Mouse (Mus musculus) lung, embryonic 16.5 days (tissue): ENCODE measurements around the gene Ctdsp1. TPM values are rescaled to one million over a fixed set of nuclear protein-coding genes. Genes with fewer than 3 reads are reported as not detected.
"Not testable (repeated sequence)": the region's sequence is repeated elsewhere in the genome, so short reads cannot be mapped to it uniquely, and the experiment has no call there.

Experiments used
- ATAC-seq: fragments of 200-750 bp; cut with Nextera tagmentation; 2 replicates; pipeline ENCODE4 v1.8.0; 2017; ENCODE audit warnings: low read depth, mild to moderate bottlenecking, moderate library complexity
- H3K27ac ChIP-seq: fragments of 300-500 bp; sonication (generic); 2 replicates; pipeline ENCODE4 v1.5.1; 2014; ENCODE audit warnings: mild to moderate bottlenecking, control low read depth, low read length
- H3K27me3 ChIP-seq: fragments of 300-500 bp; sonication (generic); 2 replicates; pipeline ENCODE4 v1.6.1; 2014; ENCODE audit warnings: low read depth, low read length, mixed read lengths; ENCODE audit not compliant: control insufficient read depth, insufficient read depth
- H3K36me3 ChIP-seq: fragments of 300-500 bp; sonication (generic); 2 replicates; pipeline ENCODE4 v1.6.1; 2014; ENCODE audit warnings: low read length; ENCODE audit not compliant: control insufficient read depth, insufficient read depth
- H3K4me1 ChIP-seq: fragments of 300-500 bp; sonication (generic); replicated peaks from 2 replicates; pipeline ENCODE4 v1.6.1; 2014; ENCODE audit warnings: low read length, mixed read lengths; ENCODE audit not compliant: control insufficient read depth, insufficient read depth
- H3K4me2 ChIP-seq: fragments of 300-500 bp; sonication (generic); 2 replicates; pipeline ENCODE4 v1.6.1; 2014; ENCODE audit warnings: low read depth, low read length, control low read depth
- H3K4me3 ChIP-seq: fragments of 300-500 bp; sonication (generic); 2 replicates; pipeline ENCODE4 v1.5.1; 2014; ENCODE audit warnings: mild to moderate bottlenecking, low read length, control low read depth
- H3K9ac ChIP-seq: fragments of 300-500 bp; sonication (generic); 2 replicates; pipeline ENCODE4 v1.6.1; 2014; ENCODE audit warnings: low read length, control low read depth
- H3K9me3 ChIP-seq: fragments of 300-500 bp; sonication (generic); 2 replicates; pipeline ENCODE4 v1.6.1; 2016; ENCODE audit warnings: low read length; ENCODE audit not compliant: control insufficient read depth
- WGBS: fragments of 180-500 bp; shearing (Covaris S2); extraction: QIAGEN DNeasy Blood & Tissue Kit; methylation state at CpG from one replicate; pipeline ENCODE4 v1.1.7; 2014; 5-methylcytosine and 5-hydroxymethylcytosine counted together
- polyA plus RNA-seq: library from polyadenylated mRNA; unstranded; fragments of >200 nt; fragmentation: Nextera tagmentation; extraction: Ambion mirVana; gene quantifications from 2 replicates; pipeline ENCODE4 v1.2.1, GENCODE M21; 2015

Ctdsp1 gene
- polyA plus RNA-seq, 1 experiment from 2014 or later: 90.8 TPM

- peak overlapping the region; percentile 98 for H3K9ac ChIP-seq
- peak overlapping the region; percentile 74 for H3K4me3 ChIP-seq
- ATAC-seq: no peak
- H3K4me2 ChIP-seq: peak overlapping the region; percentile 77
- H3K4me1 ChIP-seq: peaks cover 29% of the 10 kb centered on the region
- H3K36me3 ChIP-seq: peaks cover 14% of the 10 kb centered on the region
- H3K27ac ChIP-seq: peak overlapping the region; percentile 100
- WGBS: 32% methylated on average over 7 of the region's 7 CpGs
- no peaks in the 10 kb centered on the region for H3K27me3 ChIP-seq
- no peaks in the 10 kb centered on the region for H3K9me3 ChIP-seq
Observed at GRCm38 (mm10) chr1:74393010-74393409, 1.7 kb downstream of the Ctdsp1 start.

- no peaks in the 10 kb centered on the region for H3K27me3 ChIP-seq
- H3K9ac ChIP-seq: peak overlapping the region; percentile 98; the same call in 1 of the 2 replicates
- no peaks in the 10 kb centered on the region for H3K9me3 ChIP-seq
- peak overlapping the region; percentile 77; the same call in 1 of the 2 replicates for H3K4me2 ChIP-seq
- H3K36me3 ChIP-seq: peaks cover 14% of the 10 kb centered on the region
- ATAC-seq: no peak
- H3K4me3 ChIP-seq: no peak overlapping the region
- H3K27ac ChIP-seq: no peak overlapping the region
- H3K4me1 ChIP-seq: peaks cover 27% of the 10 kb centered on the region
- WGBS: 84% methylated on average over 9 of the region's 9 CpGs
Observed at GRCm38 (mm10) chr1:74393697-74394096, 2.4 kb downstream of the Ctdsp1 start.

- Histone ChIP-seq H3K4me2 (no peak overlapping the region), H3K36me3 (peaks cover 14% of the 10 kb centered on the region), H3K4me1 (peaks cover 25% of the 10 kb centered on the region), H3K27ac (no peak overlapping the region), H3K9me3 (no peaks in the 10 kb centered on the region), H3K27me3 (no peaks in the 10 kb centered on the region), H3K9ac (no peak overlapping the region), H3K4me3 (no peak overlapping the region)
- no peak for ATAC-seq
- 88% methylated on average over 9 of the region's 9 CpGs for WGBS
Observed at GRCm38 (mm10) chr1:74394311-74394710, 3.0 kb downstream of the Ctdsp1 start.

GRCm38 (mm10) chr1:74394858-74395257 is 3.5 kb downstream of the Ctdsp1 start:
- H3K36me3 ChIP-seq: peaks cover 14% of the 10 kb centered on the region
- H3K4me3 ChIP-seq: no peak overlapping the region
- no peak overlapping the region for H3K4me2 ChIP-seq
- ATAC-seq: no peak
- 90% methylated on average over 15 of the region's 15 CpGs for WGBS
- peaks cover 20% of the 10 kb centered on the region for H3K4me1 ChIP-seq
- H3K9ac ChIP-seq: no peak overlapping the region
- H3K9me3 ChIP-seq: no peaks in the 10 kb centered on the region
- H3K27ac ChIP-seq: no peak overlapping the region
- no peaks in the 10 kb centered on the region for H3K27me3 ChIP-seq

- ATAC-seq: no peak
- WGBS: 80% methylated on average over 12 of the region's 13 CpGs
- Histone ChIP-seq H3K4me2 (no peak overlapping the region), H3K27me3 (no peaks in the 10 kb centered on the region), H3K4me1 (peaks cover 15% of the 10 kb centered on the region), H3K9me3 (no peaks in the 10 kb centered on the region), H3K27ac (no peak overlapping the region), H3K9ac (no peak overlapping the region), H3K4me3 (no peak overlapping the region), H3K36me3 (peaks cover 14% of the 10 kb centered on the region)
Observed at GRCm38 (mm10) chr1:74395290-74395689, 4.0 kb downstream of the Ctdsp1 start.

GRCm38 (mm10) chr1:74396456-74397222 is 5.3 kb downstream of the Ctdsp1 start:
- Histone ChIP-seq H3K27ac (peak overlapping the region; percentile 91), H3K4me3 (peak overlapping the region; percentile 50), H3K9ac (0 out of 2 replicates have a peak overlapping the region, but pooled peaks have one; percentile 20), H3K4me2 (peak overlapping the region; percentile 89), H3K36me3 (peaks cover 14% of the 10 kb centered on the region)
- not testable (repeated sequence) for H3K9me3 ChIP-seq, ATAC-seq, H3K4me1 ChIP-seq, H3K27me3 ChIP-seq
- WGBS: 6% methylated on average over 11 of the region's 12 CpGs

GRCm38 (mm10) chr1:74397268-74397918 is 6.1 kb downstream of the Ctdsp1 start:
- WGBS: under 1% methylated on average over 41 of the region's 41 CpGs
- peak; percentile 94 for ATAC-seq
- H3K4me1 ChIP-seq: peaks cover 10% of the 10 kb centered on the region

GRCm38 (mm10) chr1:74397919-74398451 is 6.7 kb downstream of the Ctdsp1 start:
- Histone ChIP-seq H3K4me2 (peak overlapping the region; percentile 89), H3K4me1 (peaks cover 7% of the 10 kb centered on the region), H3K4me3 (peak overlapping the region; percentile 50), H3K9me3 (no peaks in the 10 kb centered on the region), H3K36me3 (peaks cover 14% of the 10 kb centered on the region), H3K27ac (peak overlapping the region; percentile 92), H3K9ac (peak overlapping the region; percentile 73), H3K27me3 (no peaks in the 10 kb centered on the region)
- peak; percentile 32 for ATAC-seq
- 7% methylated on average over 11 of the region's 11 CpGs for WGBS

More at GRCm38 (mm10) chr1:74397268-74397918, 6.1 kb downstream of the Ctdsp1 start:
- Histone ChIP-seq H3K4me3 (peak overlapping the region; percentile 50), H3K9ac (peak overlapping the region; percentile 73), H3K36me3 (peaks cover 14% of the 10 kb centered on the region), H3K4me2 (peak overlapping the region; percentile 89), H3K27ac (peak overlapping the region; percentile 92), H3K27me3 (no peaks in the 10 kb centered on the region), H3K9me3 (no peaks in the 10 kb centered on the region)

GRCm38 (mm10) chr1:74400531-74400930 is 9.2 kb downstream of the Ctdsp1 start:
- no peak for ATAC-seq
- 77% methylated on average over 3 of the region's 3 CpGs for WGBS
- Histone ChIP-seq H3K27ac (no peak overlapping the region), H3K4me2 (no peak overlapping the region), H3K36me3 (no peaks in the 10 kb centered on the region), H3K4me1 (no peaks in the 10 kb centered on the region), H3K9ac (no peak overlapping the region), H3K9me3 (no peaks in the 10 kb centered on the region), H3K27me3 (no peaks in the 10 kb centered on the region), H3K4me3 (no peak overlapping the region)
